Mouse (Mus musculus) megakaryocyte, embryonic 14.5 days (primary cell): Measurements from ENCODE around the gene Dnah6.

ENCODE experiments used
- FLI1 ChIP-seq: IDR thresholded peaks from 2 replicates; pipeline ENCODE4 v1.6.1; 2012; ENCODE audit warnings: low read length, inconsistent platforms, mixed read lengths
- GATA1 ChIP-seq: IDR thresholded peaks from 3 replicates; pipeline ENCODE4 v1.6.1; 2012; ENCODE audit warnings: mixed read lengths, low read length, inconsistent platforms, borderline replicate concordance

DNA sequence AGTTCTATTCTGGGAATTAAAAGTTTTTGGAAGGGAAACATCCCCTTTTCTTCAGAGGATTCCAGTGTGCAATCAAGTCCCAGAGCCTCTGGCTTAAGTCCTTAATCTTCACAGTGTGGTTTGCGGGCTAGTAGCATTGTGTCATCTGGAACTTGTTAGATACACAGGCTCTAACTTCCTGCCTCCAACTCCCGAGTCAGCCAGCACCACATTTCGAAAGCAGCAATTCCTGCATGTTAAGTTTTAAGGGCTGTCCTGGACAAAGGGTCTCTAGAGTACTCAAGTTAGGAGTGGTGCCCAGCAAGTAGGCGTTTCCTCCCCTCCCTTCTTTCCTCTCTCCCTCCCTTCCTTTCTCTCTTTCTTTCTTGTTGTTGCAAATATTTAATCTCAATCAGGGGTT, 7.0 kb upstream of the Dnah6 start:
- no peak for TF ChIP-seq FLI1
- no peak for TF ChIP-seq GATA1
